Mouse (Mus musculus) embryonic facial prominence, embryonic 15.5 days (tissue): ENCODE results near the gene Coasy. TPM values are rescaled to one million over a fixed set of nuclear protein-coding genes. Genes with fewer than 3 reads are reported as not detected.

Experiments
- ATAC-seq: fragments of 200-750 bp; cut with Nextera tagmentation; 2 replicates; pipeline ENCODE4 v1.8.0; 2017; ENCODE audit warnings: low read depth, moderate TSS enrichment; ENCODE audit not compliant: insufficient number of reproducible peaks, low FRiP score, low TSS enrichment
- H3K27ac ChIP-seq: fragments of 300-500 bp; sonication (generic); replicated peaks from 2 replicates; pipeline ENCODE4 v1.5.1; 2015; ENCODE audit warnings: mild to moderate bottlenecking, inconsistent platforms
- H3K27me3 ChIP-seq: fragments of 300-500 bp; sonication (generic); 2 replicates; pipeline ENCODE4 v1.6.1; 2015; ENCODE audit warnings: inconsistent platforms
- H3K36me3 ChIP-seq: fragments of 300-500 bp; sonication (generic); 2 replicates; pipeline ENCODE4 v1.6.1; 2015; ENCODE audit warnings: mild to moderate bottlenecking, inconsistent platforms
- H3K4me1 ChIP-seq: fragments of 300-500 bp; sonication (generic); 2 replicates; pipeline ENCODE4 v1.6.1; 2015; ENCODE audit warnings: inconsistent platforms
- H3K4me2 ChIP-seq: fragments of 300-500 bp; sonication (generic); replicated peaks from 2 replicates; pipeline ENCODE4 v1.6.1; 2015; ENCODE audit warnings: mild to moderate bottlenecking, inconsistent platforms
- H3K4me3 ChIP-seq: fragments of 300-500 bp; sonication (generic); replicated peaks from 2 replicates; pipeline ENCODE4 v1.5.1; 2015; ENCODE audit warnings: mild to moderate bottlenecking, inconsistent platforms
- H3K9ac ChIP-seq: fragments of 300-500 bp; sonication (generic); 2 replicates; pipeline ENCODE4 v1.6.1; 2015; ENCODE audit warnings: inconsistent platforms
- H3K9me3 ChIP-seq: fragments of 300-500 bp; sonication (generic); replicated peaks from 2 replicates; pipeline ENCODE4 v1.6.1; 2016; ENCODE audit warnings: inconsistent platforms
- WGBS: fragments of 180-500 bp; shearing (Covaris S2); methylation state at CpG from one replicate; pipeline ENCODE4 v1.1.7; 2015; 5-methylcytosine and 5-hydroxymethylcytosine counted together
- polyA plus RNA-seq: library from polyadenylated mRNA; unstranded; fragments of >200 nt; fragmentation: Nextera tagmentation; extraction: Ambion mirVana; gene quantifications from 2 replicates; pipeline ENCODE4 v1.2.1, GENCODE M21; 2015

The Coasy gene
- polyA plus RNA-seq, 1 experiment from 2014 or later: 44.9 TPM

DNA sequence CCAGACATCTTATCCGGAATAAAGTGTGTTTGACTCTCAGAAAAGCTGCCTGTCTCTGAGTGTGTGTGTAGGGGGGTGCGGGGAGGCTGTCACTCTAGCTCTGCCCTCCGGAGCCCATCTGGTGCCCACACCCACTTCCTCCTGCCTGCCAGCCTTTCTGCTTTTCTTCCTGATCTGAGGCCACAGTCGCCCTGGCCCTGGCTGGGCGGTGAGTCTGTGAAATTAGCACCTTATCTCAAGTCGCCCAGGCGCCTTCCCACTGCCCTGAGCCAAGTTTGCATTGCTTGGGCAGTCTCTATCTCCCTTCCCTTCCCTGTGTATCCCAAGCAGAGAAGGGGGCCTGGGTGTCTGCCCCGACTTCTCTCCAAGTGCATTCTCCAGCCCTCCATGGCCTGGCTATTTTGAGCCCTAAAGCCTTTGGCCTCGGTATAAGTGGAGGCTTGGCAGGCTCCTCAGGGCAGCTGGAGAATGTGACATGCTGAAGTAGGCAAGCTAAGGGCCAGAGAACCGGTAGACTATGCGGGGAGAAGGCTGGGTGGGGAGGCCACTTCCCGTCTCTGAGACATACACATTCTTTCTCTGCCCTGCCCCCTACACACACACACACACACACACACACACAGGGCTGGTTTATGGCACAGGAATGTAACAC is 18.6 kb upstream of the Coasy start:
- peak; percentile 45 for ATAC-seq
- Histone ChIP-seq H3K36me3 (peaks cover 6% of the 10 kb centered on the region; the same call in 1 of the 2 replicates), H3K27me3 (no peaks in the 10 kb centered on the region; the same call in 1 of the 2 replicates), H3K4me3 (no peak overlapping the region), H3K27ac (peak overlapping the region; percentile 93), H3K9me3 (no peaks in the 10 kb centered on the region), H3K4me1 (peaks cover 69% of the 10 kb centered on the region), H3K4me2 (0 out of 2 replicates have a peak overlapping the region, but pooled peaks have one; percentile 10), H3K9ac (no peak overlapping the region)
- WGBS: 27% methylated on average over 12 of the region's 12 CpGs

DNA sequence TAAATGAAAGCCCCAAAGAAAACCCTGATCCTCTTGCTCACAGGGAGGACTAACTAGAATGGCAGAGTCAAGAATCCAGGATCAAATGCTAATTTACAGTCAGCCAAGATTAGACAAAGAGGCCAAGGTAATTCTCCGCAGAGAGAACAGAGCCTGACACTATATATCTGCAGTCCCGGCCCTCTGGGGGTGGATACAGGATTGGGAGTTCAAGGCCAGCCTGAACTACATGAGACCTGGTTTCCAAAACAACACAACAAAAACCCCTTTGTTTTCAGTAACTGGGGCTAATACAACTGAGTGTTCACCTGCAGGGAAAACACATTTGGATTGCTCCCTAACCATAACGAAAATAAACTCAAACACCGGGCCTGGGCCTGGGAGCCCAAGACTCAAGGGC is 17.9 kb upstream of the Coasy start:
- no peak overlapping the region for H3K9ac ChIP-seq
- no peaks in the 10 kb centered on the region for H3K9me3 ChIP-seq
- peak overlapping the region; percentile 93 for H3K27ac ChIP-seq
- no peak for ATAC-seq
- peaks cover 6% of the 10 kb centered on the region; the same call in 1 of the 2 replicates for H3K27me3 ChIP-seq
- H3K4me3 ChIP-seq: no peak overlapping the region
- H3K4me2 ChIP-seq: no peak overlapping the region
- WGBS: 67% methylated on average over 4 of the region's 4 CpGs
- peaks cover 6% of the 10 kb centered on the region; the same call in 1 of the 2 replicates for H3K36me3 ChIP-seq
- peaks cover 67% of the 10 kb centered on the region for H3K4me1 ChIP-seq

DNA sequence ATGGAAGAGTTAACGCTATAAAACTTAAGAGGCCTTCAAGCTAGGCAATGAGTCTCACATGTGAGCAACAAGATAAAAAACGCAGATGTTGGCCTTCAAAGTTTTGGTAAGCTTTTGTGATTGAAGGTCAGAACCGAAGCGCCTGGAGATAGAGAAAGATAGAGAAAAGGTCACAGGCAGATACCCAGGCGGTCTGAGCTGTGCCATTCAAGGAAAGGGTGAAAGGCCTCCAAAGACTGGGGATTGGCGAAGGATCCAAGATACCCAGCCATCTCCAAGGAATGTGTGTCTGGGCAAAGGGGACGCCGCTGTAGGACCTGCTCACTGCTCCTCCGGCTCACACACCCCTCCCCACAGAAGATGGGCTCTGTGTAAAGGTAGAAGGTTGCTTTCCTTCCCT is 17.4 kb upstream of the Coasy start:
- 93% methylated on average over 9 of the region's 9 CpGs for WGBS
- peaks cover 6% of the 10 kb centered on the region; the same call in 1 of the 2 replicates for H3K36me3 ChIP-seq
- H3K4me3 ChIP-seq: no peak overlapping the region
- H3K9ac ChIP-seq: no peak overlapping the region
- H3K9me3 ChIP-seq: no peaks in the 10 kb centered on the region
- peaks cover 62% of the 10 kb centered on the region for H3K4me1 ChIP-seq
- no peak overlapping the region for H3K4me2 ChIP-seq
- H3K27me3 ChIP-seq: peaks cover 6% of the 10 kb centered on the region; the same call in 1 of the 2 replicates
- H3K27ac ChIP-seq: no peak overlapping the region
- no peak for ATAC-seq

DNA sequence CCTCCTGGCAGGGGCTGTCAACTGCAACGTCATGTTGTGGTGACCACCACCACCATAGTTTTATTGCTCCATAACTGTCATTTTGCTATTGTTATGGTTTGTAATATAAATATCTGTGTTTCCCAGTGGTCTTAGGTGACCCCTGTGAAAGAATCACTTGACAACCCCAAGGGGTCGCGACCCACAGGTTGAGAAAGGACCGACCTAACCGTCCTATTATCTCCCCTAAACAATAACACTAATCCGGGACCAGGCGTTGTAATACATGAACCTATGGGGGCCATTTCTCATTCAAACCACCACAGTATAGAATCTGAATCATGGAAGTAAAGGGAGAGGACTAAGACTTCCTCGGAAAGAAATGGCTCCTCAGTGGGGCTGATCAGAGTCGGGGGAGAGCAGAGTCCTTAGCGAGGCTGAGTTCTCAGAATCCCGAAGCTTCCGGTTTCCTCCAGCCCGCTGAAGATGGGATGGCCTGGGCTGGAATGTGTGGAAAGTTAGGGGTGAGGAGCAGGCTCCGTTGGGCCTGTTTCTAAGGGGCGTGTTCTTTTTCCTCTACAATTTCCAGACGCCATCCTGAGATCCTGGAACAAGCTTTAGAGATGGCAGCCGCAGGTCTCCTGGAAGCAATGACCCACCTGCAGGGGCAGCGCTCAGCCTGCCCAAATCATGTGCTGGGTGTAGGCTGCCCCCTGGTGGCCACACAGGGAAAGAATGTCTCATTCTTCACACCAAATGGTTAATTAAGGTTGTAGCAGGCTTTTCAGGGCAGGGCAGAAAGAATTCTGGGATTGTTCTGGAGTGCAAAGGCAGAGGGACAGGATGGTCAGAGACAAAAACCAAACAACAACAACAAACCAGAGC is 15.6 kb upstream of the Coasy start:
- Histone ChIP-seq H3K9me3 (no peaks in the 10 kb centered on the region), H3K27me3 (peaks cover 6% of the 10 kb centered on the region; the same call in 1 of the 2 replicates), H3K9ac (no peak overlapping the region), H3K4me2 (peak overlapping the region; percentile 50), H3K36me3 (peaks cover 6% of the 10 kb centered on the region; the same call in 1 of the 2 replicates), H3K4me3 (peak overlapping the region; percentile 25), H3K27ac (peak overlapping the region; percentile 44; the same call in 1 of the 2 replicates), H3K4me1 (peaks cover 53% of the 10 kb centered on the region)
- WGBS: 21% methylated on average over 18 of the region's 18 CpGs
- ATAC-seq: no peak

DNA sequence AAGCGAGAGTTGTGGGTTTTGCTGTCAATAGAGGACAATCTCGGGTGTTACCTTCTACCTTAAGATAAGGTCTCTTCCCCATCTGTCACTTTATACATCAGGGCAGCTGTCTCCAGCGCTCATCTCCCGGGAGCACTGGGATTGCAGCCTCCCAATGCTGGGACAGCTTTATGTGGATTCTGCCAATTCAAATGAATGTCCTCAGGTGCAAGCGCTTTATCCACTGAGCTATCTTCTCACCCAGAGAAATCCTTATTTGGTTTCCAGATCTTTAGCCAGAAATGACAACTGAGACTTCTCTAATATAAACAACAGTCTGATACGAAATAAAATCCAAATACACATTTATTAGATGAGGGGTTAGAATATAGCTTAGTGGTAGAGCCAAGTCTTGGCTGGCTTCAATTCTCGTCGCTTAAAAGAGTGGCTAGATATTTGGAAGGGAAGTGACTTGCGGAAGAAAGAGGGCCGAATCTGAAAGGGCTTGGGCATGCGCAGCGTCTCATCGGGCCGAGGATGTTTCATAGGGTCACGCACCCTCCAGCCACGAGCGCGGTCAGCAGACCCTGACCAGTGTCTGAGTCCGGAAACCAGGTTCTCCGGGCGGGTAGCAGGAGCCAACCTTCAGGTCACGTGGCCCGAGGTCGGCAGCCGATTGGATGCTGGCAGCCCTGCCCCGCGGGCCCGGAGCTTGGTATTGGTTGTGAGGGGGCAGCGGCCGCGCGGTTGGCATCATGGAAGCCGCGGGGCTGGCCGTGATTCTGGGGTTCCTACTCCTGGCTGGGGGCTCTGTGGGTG is 12.8 kb upstream of the Coasy start, which contains the start of gene Naglu:
Naglu (plus strand) TSS at position 622 of the 798 bp plus-strand sequence.
- 4% methylated on average over 35 of the region's 35 CpGs for WGBS
- peak within 1 kb of the TSS; percentile 55 for H3K9ac ChIP-seq
- no peak within 1 kb of the TSS for H3K27ac ChIP-seq
- no peaks in the 10 kb centered on the region for H3K9me3 ChIP-seq
- peaks cover 6% of the 10 kb centered on the region; the same call in 1 of the 2 replicates for H3K27me3 ChIP-seq
- peak within 1 kb of the TSS; percentile 74 for H3K4me3 ChIP-seq
- peak within 1 kb of the TSS; percentile 96 for H3K4me2 ChIP-seq
- peak; percentile 82 for ATAC-seq
- peaks cover 25% of the 10 kb centered on the region for H3K4me1 ChIP-seq
- no peaks in the 10 kb centered on the region for H3K36me3 ChIP-seq

DNA sequence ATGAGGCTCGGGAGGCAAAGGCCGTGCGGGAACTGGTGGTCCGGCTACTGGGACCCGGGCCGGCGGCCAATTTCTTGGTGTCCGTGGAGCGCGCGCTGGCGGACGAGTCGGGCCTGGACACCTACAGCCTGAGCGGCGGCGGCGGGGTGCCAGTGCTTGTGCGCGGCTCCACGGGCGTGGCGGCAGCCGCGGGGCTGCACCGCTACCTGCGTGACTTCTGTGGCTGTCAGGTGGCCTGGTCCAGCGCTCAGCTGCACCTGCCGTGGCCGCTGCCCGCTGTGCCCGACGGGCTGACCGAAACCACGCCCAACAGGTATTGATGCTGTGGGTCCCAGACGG is 12.2 kb upstream of the Coasy start:
- Histone ChIP-seq H3K4me2 (peak overlapping the region; percentile 96), H3K27ac (no peak overlapping the region), H3K4me3 (peak overlapping the region; percentile 74), H3K9me3 (no peaks in the 10 kb centered on the region), H3K36me3 (no peaks in the 10 kb centered on the region), H3K4me1 (peaks cover 25% of the 10 kb centered on the region), H3K9ac (peak overlapping the region; percentile 55), H3K27me3 (peaks cover 6% of the 10 kb centered on the region; the same call in 1 of the 2 replicates)
- WGBS: under 1% methylated on average over 36 of the region's 36 CpGs
- peak; percentile 55; the same call in 1 of the 2 replicates for ATAC-seq

DNA sequence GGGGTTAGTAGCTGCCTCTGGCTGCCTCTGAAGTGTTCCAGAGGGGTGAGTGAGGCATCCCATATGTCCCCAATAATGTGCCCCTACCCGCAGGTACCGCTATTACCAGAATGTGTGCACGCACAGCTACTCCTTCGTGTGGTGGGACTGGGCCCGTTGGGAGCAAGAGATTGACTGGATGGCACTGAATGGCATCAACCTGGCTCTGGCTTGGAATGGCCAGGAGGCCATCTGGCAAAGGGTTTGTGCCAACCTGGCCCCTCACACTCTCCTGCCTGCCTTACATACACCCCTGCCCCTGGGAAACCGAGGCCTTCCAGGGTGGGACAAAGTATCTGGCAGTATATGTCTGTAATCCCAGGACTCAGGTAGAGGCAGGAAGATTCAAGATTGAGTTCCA is 11.4 kb upstream of the Coasy start:
- H3K27me3 ChIP-seq: peaks cover 6% of the 10 kb centered on the region; the same call in 1 of the 2 replicates
- peak overlapping the region; percentile 74 for H3K4me3 ChIP-seq
- WGBS: 71% methylated on average over 6 of the region's 6 CpGs
- no peaks in the 10 kb centered on the region for H3K36me3 ChIP-seq
- H3K9me3 ChIP-seq: no peaks in the 10 kb centered on the region
- H3K9ac ChIP-seq: no peak overlapping the region
- no peak overlapping the region for H3K27ac ChIP-seq
- peak overlapping the region; percentile 96; the same call in 1 of the 2 replicates for H3K4me2 ChIP-seq
- H3K4me1 ChIP-seq: peaks cover 25% of the 10 kb centered on the region
- no peak for ATAC-seq

DNA sequence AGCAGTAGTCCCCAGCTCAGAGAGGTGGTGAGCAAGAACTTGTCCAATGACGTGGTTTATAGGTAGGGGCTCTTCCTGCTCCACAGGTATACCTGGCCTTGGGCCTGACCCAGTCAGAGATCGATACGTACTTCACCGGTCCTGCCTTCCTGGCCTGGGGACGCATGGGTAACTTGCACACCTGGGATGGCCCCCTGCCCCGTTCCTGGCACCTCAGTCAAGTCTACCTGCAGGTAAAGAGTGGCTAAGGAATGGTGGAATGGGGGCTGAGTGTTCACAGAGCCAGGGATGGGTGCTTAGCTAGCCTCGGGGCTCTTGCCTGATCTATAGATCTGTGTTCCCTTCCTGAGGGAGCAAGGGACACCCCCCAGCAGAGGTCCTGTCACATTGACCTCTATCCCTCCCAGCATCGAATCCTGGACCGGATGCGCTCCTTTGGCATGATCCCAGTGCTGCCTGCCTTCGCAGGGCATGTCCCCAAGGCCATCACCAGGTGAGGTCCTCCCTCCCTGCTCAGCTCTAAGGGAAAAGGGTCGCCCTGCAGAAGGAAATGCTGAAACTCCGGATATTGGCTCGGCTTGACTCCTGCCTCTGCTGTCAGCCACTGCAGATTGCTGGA is 10.4 kb upstream of the Coasy start:
- H3K36me3 ChIP-seq: no peaks in the 10 kb centered on the region
- peaks cover 16% of the 10 kb centered on the region for H3K4me1 ChIP-seq
- no peaks in the 10 kb centered on the region for H3K9me3 ChIP-seq
- no peak overlapping the region for H3K9ac ChIP-seq
- no peak for ATAC-seq
- no peak overlapping the region for H3K27ac ChIP-seq
- H3K27me3 ChIP-seq: peaks cover 13% of the 10 kb centered on the region
- H3K4me3 ChIP-seq: no peak overlapping the region
- 69% methylated on average over 14 of the region's 14 CpGs for WGBS
- no peak overlapping the region for H3K4me2 ChIP-seq

DNA sequence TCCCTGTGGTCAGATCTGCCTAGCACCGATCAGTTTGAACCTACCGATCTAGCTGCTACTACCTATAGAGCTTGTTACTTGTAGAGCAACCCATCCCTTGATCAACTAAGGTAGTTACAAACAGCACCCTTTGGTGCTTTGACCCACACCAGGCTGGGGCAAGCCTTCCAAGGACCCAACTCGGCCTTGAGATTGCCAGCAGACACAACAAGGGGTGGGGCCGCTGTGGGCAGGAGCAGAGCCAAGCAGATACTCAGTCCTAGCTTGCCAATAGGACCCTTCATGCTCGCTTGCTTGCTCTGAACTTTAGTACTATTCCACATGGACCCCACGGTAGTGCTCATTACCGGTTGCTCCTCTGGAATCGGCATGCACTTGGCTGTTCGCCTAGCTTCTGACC is 4.2 kb upstream of the Coasy start, which contains the start of gene Hsd17b1:
Hsd17b1 (plus strand) TSS at position 291 of the 400 bp plus-strand sequence.
- Histone ChIP-seq H3K36me3 (no peaks in the 10 kb centered on the region), H3K27ac (no peak within 1 kb of the TSS), H3K4me3 (no peak within 1 kb of the TSS), H3K9ac (no peak within 1 kb of the TSS), H3K27me3 (peaks cover 50% of the 10 kb centered on the region), H3K4me2 (no peak within 1 kb of the TSS), H3K4me1 (peaks cover 18% of the 10 kb centered on the region), H3K9me3 (no peaks in the 10 kb centered on the region)
- ATAC-seq: no peak
- WGBS: 64% methylated on average over 9 of the region's 9 CpGs

DNA sequence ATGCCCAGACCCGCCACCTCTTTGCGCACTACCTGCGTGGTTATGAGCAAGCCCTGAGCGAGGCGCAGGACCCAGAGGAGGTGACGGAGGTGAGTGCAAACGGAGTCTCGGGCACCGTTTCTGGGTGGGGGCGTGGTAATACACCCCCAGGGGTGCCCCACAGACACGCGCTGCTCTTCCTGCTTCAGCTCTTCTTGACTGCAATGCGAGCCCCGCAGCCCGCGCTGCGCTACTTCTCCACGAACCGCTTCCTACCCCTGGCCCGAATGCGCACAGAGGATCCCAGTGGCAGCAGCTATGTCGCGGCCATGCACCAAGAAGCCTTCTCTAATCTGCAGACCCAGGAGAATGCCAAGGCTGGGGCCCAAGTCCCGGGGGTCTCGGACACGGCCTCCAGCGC is 2.6 kb upstream of the Coasy start:
- peaks cover 50% of the 10 kb centered on the region for H3K27me3 ChIP-seq
- 4% methylated on average over 27 of the region's 27 CpGs for WGBS

More for the DNA sequence above, 2.6 kb upstream of the Coasy start:
- Histone ChIP-seq H3K36me3 (peaks cover 4% of the 10 kb centered on the region; the same call in 1 of the 2 replicates), H3K4me1 (peaks cover 28% of the 10 kb centered on the region), H3K4me3 (peak overlapping the region; percentile 28), H3K27ac (no peak overlapping the region), H3K9me3 (no peaks in the 10 kb centered on the region), H3K9ac (no peak overlapping the region), H3K4me2 (peak overlapping the region; percentile 41)
- no peak for ATAC-seq
